Mouse (Mus musculus): ENCODE measurements around the gene Slc25a18. TPM values are rescaled to one million over a fixed set of nuclear protein-coding genes. Genes with fewer than 3 reads are reported as not detected.

The Slc25a18 gene
- polyA plus RNA-seq, 1 experiment from 2014 or later: 35.8 TPM

GRCm38 (mm10) chr6:120830056-120830455 lies 56.7 kb downstream of the Slc25a18 start:
- Histone ChIP-seq H3K27me3 (replicated peaks; ENCODE audit: control insufficient read depth, insufficient read depth, low read length) (no peaks in the 10 kb centered on the region), H3K4me3 (ENCODE audit: low read length) (no peak overlapping the region), H3K27ac (ENCODE audit: low read depth, low read length) (no peak overlapping the region), H3K9me3 (ENCODE audit: control insufficient read depth, low read length) (no peaks in the 10 kb centered on the region), H3K4me1 (ENCODE audit: control insufficient read depth, insufficient read depth, low read depth, low read length) (no peaks in the 10 kb centered on the region), H3K4me2 (ENCODE audit: low read length) (no peak overlapping the region), H3K36me3 (ENCODE audit: control insufficient read depth, insufficient read depth, low read length) (no peaks in the 10 kb centered on the region), H3K9ac (ENCODE audit: low read depth, low read length) (no peak overlapping the region)
- WGBS: 61% methylated on average over 1 of the region's 1 CpGs
- ATAC-seq: no peak

GRCm38 (mm10) chr6:120830866-120831608 lies 57.7 kb downstream of the Slc25a18 start:
- no peak for ATAC-seq
- H3K9ac ChIP-seq (ENCODE audit: low read depth, low read length): no peak overlapping the region
- 69% methylated on average over 4 of the region's 4 CpGs for whole genome bisulfite sequencing

DNA sequence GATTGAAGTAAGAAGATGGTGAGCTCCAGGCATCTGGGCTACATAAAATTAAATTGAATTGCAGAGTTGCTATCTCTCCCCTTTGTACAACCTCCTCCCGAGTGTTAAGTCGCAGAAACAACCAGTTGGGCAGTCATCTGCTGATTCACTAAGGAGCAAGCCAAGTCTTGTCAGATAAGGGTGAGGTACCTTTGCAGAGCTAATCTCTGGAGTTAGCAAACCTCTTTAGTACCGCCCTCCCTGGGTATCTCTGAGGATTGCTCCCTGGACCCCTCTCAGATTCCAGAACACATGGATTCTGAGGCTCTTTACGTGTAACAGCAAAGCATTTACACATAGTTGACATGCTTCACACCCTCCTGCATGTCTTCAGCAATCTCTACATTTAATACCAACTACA lies 58.7 kb downstream of the Slc25a18 start:
- no peak overlapping the region for H3K9ac ChIP-seq (ENCODE audit: low read depth, low read length)
- H3K4me2 ChIP-seq (ENCODE audit: low read length): no peak overlapping the region
- no peak for ATAC-seq
- no peak overlapping the region for H3K27ac ChIP-seq (ENCODE audit: low read depth, low read length)
- H3K36me3 ChIP-seq (ENCODE audit: control insufficient read depth, insufficient read depth, low read length): no peaks in the 10 kb centered on the region
- H3K4me1 ChIP-seq (ENCODE audit: control insufficient read depth, insufficient read depth, low read depth, low read length): peaks cover 3% of the 10 kb centered on the region
- 79% methylated on average over 4 of the region's 4 CpGs for WGBS
- H3K4me3 ChIP-seq (ENCODE audit: low read length): no peak overlapping the region
- H3K27me3 ChIP-seq (replicated peaks; ENCODE audit: control insufficient read depth, insufficient read depth, low read length): no peaks in the 10 kb centered on the region
- H3K9me3 ChIP-seq (ENCODE audit: control insufficient read depth, low read length): no peaks in the 10 kb centered on the region

More at GRCm38 (mm10) chr6:120830866-120831608, 57.7 kb downstream of the Slc25a18 start:
- no peaks in the 10 kb centered on the region for H3K36me3 ChIP-seq (ENCODE audit: control insufficient read depth, insufficient read depth, low read length)
- H3K4me1 ChIP-seq (ENCODE audit: control insufficient read depth, insufficient read depth, low read depth, low read length): no peaks in the 10 kb centered on the region
- H3K9me3 ChIP-seq (ENCODE audit: control insufficient read depth, low read length): no peaks in the 10 kb centered on the region
- no peak overlapping the region for H3K4me2 ChIP-seq (ENCODE audit: low read length)
- no peak overlapping the region for H3K27ac ChIP-seq (ENCODE audit: low read depth, low read length)
- H3K27me3 ChIP-seq (replicated peaks; ENCODE audit: control insufficient read depth, insufficient read depth, low read length): no peaks in the 10 kb centered on the region
- no peak overlapping the region for H3K4me3 ChIP-seq (ENCODE audit: low read length)

GRCm38 (mm10) chr6:120834766-120835321 lies 61.5 kb downstream of the Slc25a18 start:
- no peaks in the 10 kb centered on the region for H3K36me3 ChIP-seq (ENCODE audit: control insufficient read depth, insufficient read depth, low read length)
- peaks cover 7% of the 10 kb centered on the region for H3K4me1 ChIP-seq (ENCODE audit: control insufficient read depth, insufficient read depth, low read depth, low read length)
- no peaks in the 10 kb centered on the region for H3K27me3 ChIP-seq (replicated peaks; ENCODE audit: control insufficient read depth, insufficient read depth, low read length)
- H3K27ac ChIP-seq (ENCODE audit: low read depth, low read length): no peak overlapping the region
- 93% methylated on average over 4 of the region's 4 CpGs for WGBS
- no peak overlapping the region for H3K4me3 ChIP-seq (ENCODE audit: low read length)
- no peak for ATAC-seq
- no peaks in the 10 kb centered on the region for H3K9me3 ChIP-seq (ENCODE audit: control insufficient read depth, low read length)
- H3K4me2 ChIP-seq (ENCODE audit: low read length): no peak overlapping the region
- H3K9ac ChIP-seq (ENCODE audit: low read depth, low read length): no peak overlapping the region

GRCm38 (mm10) chr6:120835474-120836374 lies 62.3 kb downstream of the Slc25a18 start, which contains the start of gene Bcl2l13:
Bcl2l13 (plus strand) TSS chr6:120836212.
- H3K36me3 ChIP-seq (ENCODE audit: control insufficient read depth, insufficient read depth, low read length): 0 out of 2 replicates have a peak, but pooled peaks cover 2% of the 10 kb centered on the region
- peak within 1 kb of the TSS; percentile 82 for H3K4me2 ChIP-seq (ENCODE audit: low read length)
- WGBS: 4% methylated on average over 40 of the region's 40 CpGs
- ATAC-seq: peak; percentile 96
- no peaks in the 10 kb centered on the region for H3K9me3 ChIP-seq (ENCODE audit: control insufficient read depth, low read length)
- peak within 1 kb of the TSS; percentile 95 for H3K27ac ChIP-seq (ENCODE audit: low read depth, low read length)
- peaks cover 7% of the 10 kb centered on the region for H3K4me1 ChIP-seq (ENCODE audit: control insufficient read depth, insufficient read depth, low read depth, low read length)
- H3K4me3 ChIP-seq (ENCODE audit: low read length): peak within 1 kb of the TSS; percentile 94
- peak within 1 kb of the TSS; percentile 98 for H3K9ac ChIP-seq (ENCODE audit: low read depth, low read length)
- H3K27me3 ChIP-seq (replicated peaks; ENCODE audit: control insufficient read depth, insufficient read depth, low read length): no peaks in the 10 kb centered on the region

GRCm38 (mm10) chr6:120836389-120837151 lies 63.2 kb downstream of the Slc25a18 start:
- H3K36me3 ChIP-seq (ENCODE audit: control insufficient read depth, insufficient read depth, low read length): 0 out of 2 replicates have a peak, but pooled peaks cover 2% of the 10 kb centered on the region
- ATAC-seq: peak; percentile 85
- no peaks in the 10 kb centered on the region for H3K9me3 ChIP-seq (ENCODE audit: control insufficient read depth, low read length)
- no peaks in the 10 kb centered on the region for H3K27me3 ChIP-seq (replicated peaks; ENCODE audit: control insufficient read depth, insufficient read depth, low read length)
- peak overlapping the region; percentile 82 for H3K4me2 ChIP-seq (ENCODE audit: low read length)
- peak overlapping the region; percentile 94 for H3K4me3 ChIP-seq (ENCODE audit: low read length)
- H3K4me1 ChIP-seq (ENCODE audit: control insufficient read depth, insufficient read depth, low read depth, low read length): peaks cover 7% of the 10 kb centered on the region
- WGBS: 3% methylated on average over 37 of the region's 37 CpGs
- peak overlapping the region; percentile 95 for H3K27ac ChIP-seq (ENCODE audit: low read depth, low read length)
- H3K9ac ChIP-seq (ENCODE audit: low read depth, low read length): peak overlapping the region; percentile 98

DNA sequence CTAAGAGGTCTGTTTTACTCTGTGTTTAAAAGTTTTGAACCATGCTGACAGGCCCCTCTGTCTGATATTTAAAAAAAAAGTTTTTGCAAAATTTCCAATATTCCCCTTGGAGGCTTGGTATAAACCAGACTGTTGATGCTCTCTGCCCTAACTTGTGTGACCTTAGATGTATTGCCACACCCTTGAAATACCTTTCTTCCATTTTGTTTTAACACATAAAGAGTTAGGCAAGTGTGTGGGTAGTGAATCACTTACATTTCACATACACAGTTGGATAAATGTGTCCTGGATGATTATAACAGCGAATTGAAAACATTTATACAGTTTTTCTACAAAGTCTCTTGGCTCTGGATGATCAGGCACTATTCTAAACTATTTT lies 63.8 kb downstream of the Slc25a18 start:
- Histone ChIP-seq H3K4me1 (ENCODE audit: control insufficient read depth, insufficient read depth, low read depth, low read length) (peaks cover 7% of the 10 kb centered on the region), H3K9me3 (ENCODE audit: control insufficient read depth, low read length) (no peaks in the 10 kb centered on the region), H3K27ac (ENCODE audit: low read depth, low read length) (no peak overlapping the region), H3K4me3 (ENCODE audit: low read length) (peak overlapping the region; percentile 94), H3K4me2 (ENCODE audit: low read length) (peak overlapping the region; percentile 82), H3K9ac (ENCODE audit: low read depth, low read length) (peak overlapping the region; percentile 98; the same call in 1 of the 2 replicates), H3K36me3 (ENCODE audit: control insufficient read depth, insufficient read depth, low read length) (0 out of 2 replicates have a peak, but pooled peaks cover 2% of the 10 kb centered on the region), H3K27me3 (replicated peaks; ENCODE audit: control insufficient read depth, insufficient read depth, low read length) (no peaks in the 10 kb centered on the region)
- ATAC-seq: no peak
- WGBS: 68% methylated on average over 1 of the region's 1 CpGs

- no peak for ATAC-seq
These were observed 66.9 kb downstream of the Slc25a18 start for GRCm38 (mm10) chr6:120840258-120840657.

More at GRCm38 (mm10) chr6:120840258-120840657, 66.9 kb downstream of the Slc25a18 start:
- no peak overlapping the region for H3K9ac ChIP-seq (ENCODE audit: low read depth, low read length)
- WGBS: 97% methylated on average over 7 of the region's 7 CpGs
- H3K27me3 ChIP-seq (replicated peaks; ENCODE audit: control insufficient read depth, insufficient read depth, low read length): no peaks in the 10 kb centered on the region
- no peak overlapping the region for H3K4me2 ChIP-seq (ENCODE audit: low read length)
- no peak overlapping the region for H3K27ac ChIP-seq (ENCODE audit: low read depth, low read length)
- H3K4me1 ChIP-seq (ENCODE audit: control insufficient read depth, insufficient read depth, low read depth, low read length): peaks cover 7% of the 10 kb centered on the region
- H3K4me3 ChIP-seq (ENCODE audit: low read length): no peak overlapping the region
- H3K36me3 ChIP-seq (ENCODE audit: control insufficient read depth, insufficient read depth, low read length): 0 out of 2 replicates have a peak, but pooled peaks cover 2% of the 10 kb centered on the region
- H3K9me3 ChIP-seq (ENCODE audit: control insufficient read depth, low read length): no peaks in the 10 kb centered on the region

All from hindbrain, embryonic 16.5 days (tissue).